Mouse (Mus musculus) forelimb bud, embryonic 11.5 days (tissue): ENCODE data around the gene Caskin1.

Experiments
- DNase-seq: peaks from one replicate; pipeline ENCODE4 v3.0.0-alpha.2; 2012; ENCODE audit warnings: low read depth, low spot score

The Caskin1 gene

DNA sequence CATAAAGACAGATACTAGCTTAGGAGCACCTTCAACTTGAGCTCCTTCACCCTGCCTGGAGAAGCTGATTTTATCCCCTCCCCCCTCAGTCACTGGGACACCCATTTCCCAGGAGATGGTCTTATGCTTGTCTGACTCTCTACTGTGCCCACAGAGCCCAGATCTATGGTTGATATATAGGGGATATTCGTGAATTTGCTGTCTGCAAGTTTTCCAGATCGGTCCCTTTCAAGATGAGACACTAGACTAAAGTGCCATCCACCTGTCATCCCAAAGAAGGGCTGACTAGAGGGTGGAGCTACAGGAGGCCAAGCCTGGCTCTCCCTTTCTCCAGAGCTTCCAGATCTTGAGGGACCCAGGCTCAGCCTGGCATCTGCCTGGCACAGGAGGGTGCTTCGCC, 42.7 kb downstream of the Caskin1 start:
- DNase-seq = no peak

DNA sequence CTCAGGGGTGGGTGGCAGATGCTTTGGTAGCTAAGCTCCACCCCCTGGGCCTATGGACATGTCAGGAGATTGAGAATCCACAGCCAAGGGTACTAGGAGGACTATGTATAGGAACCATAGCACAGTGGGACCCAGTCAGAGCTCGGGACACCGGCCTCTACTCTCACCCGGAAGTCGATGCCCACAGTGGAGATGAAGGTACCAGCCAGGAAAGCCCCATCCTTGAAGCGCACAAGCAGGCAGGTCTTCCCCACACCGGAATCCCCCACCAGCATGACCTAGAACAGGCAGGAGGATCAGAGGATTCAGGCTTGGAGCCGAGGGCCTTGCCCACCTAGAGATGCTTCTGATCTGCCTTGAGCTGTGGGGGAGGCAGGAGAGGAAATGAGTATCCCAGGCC, 43.6 kb downstream of the Caskin1 start:
- DNase-seq = no peak

DNA sequence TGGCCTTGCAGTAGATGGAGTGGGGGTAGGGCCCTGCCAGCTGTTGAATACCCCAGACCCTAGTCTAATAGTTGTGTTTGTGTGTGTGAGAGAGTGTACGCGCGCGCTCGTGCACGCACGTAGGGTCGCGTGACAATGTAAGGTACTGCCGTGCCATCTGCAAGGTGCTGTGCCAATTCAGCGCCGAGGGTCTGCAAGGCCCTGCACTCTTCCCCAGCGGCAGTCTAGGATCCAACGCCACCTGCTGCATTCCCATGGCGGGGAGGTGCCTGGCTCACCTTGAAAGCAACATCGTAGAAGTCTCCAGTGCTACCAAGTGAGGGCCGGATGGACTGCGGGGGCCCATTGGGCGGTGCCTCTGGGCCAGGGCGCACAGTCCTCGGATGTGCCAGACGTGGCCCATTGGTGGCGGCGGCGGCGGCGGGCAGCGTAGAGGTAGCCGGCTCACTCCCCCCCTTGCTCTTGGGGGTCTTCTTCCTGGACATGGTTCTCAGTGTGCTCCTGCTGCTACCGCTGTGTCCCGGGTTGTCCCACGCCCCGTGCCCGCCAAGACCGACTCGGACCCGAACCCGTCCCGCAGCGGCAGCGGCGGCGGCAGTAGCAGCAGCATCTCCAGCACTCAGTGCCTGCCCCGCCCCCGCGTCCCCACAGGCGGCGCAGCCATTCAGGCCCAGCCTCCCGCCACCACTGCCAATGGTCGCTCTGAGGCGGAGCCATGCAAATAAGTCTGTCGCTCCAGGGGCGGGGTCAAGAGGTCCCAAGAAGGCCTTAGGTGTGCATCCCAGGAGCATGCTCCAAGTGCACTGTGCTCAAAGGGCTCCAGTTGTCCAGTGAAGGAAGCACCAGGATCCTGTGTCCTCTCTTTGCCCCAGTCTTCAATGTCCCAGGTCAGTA, 44.9 kb downstream of the Caskin1 start:
- peak; percentile 77 for DNase-seq

DNA sequence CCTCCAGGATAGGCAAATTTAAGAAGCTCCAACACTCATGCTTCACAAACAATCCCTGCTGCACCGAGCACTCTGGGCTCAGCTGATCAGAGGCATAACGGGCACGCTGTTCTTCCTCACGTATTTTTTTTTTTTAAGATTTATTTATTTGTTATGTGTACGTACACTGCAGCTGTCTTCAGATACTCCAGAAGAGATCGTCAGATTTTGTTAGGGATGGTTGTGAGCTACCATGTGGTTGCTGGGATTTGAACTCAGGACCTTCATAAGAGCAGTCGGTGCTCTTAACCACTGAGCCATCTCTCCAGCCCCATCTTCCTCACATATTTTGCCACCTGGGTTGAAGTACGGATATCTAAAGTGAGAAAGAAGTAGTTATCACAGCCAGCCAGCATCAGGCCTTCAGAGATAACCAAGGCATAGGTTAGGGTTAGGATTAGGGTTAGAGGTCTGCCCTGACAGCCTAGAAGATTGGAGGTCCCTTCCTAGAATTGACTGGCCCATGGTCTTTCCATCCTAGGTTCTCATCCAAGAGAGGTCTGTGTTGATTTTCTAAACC, 45.8 kb downstream of the Caskin1 start, which contains the start of gene Rab26:
Rab26 (minus strand) TSS at position 51 of the 559 bp plus-strand sequence.
- DNase-seq = no peak

DNA sequence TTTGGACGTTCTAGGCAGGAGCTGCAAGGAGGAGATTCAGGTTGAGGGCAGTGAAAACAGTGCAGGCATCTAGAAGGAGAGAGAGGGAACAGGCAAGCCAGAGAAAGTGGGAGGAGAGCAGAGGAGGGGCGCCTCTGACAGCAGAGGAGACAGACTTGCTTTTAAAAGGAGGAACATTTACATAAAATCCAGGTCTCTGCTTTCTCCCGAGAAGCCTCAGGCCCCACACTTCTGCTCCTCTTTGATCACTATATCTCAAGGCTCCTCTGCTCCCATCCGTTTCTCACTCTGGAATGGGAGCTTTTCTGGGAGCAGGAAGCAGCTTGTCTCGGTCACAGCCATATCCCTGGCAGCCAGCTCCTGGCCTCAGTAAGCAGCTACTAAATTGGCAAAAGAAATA, 46.9 kb downstream of the Caskin1 start:
- no peak for DNase-seq

DNA sequence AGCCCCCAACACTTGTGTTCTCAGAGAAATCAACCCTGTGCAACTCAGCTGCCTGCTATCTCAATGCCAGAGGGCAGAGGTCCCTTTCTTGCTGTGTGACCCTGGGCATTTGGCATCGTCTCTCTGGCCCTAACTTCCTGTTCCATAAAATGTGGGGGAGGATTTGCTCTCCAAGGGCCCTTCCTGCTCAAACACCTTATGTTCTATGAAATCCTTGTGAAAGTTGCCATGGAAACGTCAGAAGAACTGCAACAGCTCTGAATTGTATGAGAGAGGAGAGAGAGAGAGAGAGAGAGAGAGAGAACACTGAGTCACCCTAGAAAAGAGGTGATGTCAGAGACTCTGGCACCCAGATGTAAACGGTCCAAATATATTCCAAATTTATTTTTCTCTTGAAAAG, 49.1 kb downstream of the Caskin1 start:
- no peak for DNase-seq

DNA sequence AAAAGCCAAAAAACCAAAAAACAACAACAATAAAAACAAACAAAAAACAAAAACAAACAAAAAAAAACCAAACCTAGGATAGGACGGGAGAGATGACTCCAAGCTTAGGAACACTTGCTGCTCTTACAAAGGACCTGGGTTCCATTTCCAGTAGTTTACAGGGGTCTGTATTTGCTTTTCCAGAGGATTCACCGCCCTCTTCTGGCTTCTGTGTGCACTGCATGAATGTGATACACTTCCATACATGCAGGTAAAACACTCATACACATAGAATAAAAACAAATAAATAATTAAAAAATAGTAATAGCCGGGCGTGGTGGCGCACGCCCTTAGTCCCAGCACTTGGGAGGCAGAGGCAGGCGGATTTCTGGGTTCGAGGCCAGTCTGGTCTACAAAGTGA, 50.5 kb downstream of the Caskin1 start:
- peak; percentile 49 for DNase-seq

DNA sequence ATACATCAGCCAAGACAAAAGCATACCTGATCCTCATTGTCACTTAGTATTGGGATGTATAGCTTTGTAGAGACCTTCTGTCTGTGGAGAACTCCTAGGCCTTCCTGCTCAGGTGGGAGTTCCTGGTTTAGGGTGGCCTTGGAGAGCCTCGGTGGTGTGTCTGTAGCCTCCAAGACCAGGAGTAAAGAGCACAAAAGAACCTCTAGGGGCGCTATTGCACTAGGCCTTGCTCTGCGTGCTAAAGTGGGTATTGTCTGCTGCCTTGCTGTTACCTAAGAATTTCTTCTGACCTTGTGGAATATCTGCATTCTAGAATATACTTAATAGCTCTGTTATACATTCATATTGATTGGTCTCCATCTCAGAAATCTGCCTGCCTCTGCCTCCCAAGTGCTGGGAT, 52.0 kb downstream of the Caskin1 start:
- no peak for DNase-seq

DNA sequence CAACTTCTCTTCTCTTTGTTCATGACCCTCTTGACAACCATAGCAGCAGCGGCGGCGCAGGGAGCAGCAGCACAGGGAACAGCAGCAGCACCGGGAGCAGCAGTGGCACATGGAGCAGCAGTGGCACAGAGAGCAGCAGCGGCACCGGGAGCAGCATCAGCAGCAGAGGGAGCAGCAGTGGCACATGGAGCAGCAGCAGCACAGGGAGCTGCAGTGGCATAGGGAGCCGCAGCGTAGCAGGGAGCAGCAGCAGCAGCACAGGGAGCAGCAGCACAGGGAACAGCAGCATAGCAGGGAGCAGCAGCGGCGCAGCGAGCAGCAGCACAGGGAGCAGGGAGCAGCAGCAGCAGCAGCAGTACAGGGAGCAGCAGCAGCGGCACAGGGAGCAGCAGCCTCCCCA, 56.2 kb downstream of the Caskin1 start:
- DNase-seq = no peak

DNA sequence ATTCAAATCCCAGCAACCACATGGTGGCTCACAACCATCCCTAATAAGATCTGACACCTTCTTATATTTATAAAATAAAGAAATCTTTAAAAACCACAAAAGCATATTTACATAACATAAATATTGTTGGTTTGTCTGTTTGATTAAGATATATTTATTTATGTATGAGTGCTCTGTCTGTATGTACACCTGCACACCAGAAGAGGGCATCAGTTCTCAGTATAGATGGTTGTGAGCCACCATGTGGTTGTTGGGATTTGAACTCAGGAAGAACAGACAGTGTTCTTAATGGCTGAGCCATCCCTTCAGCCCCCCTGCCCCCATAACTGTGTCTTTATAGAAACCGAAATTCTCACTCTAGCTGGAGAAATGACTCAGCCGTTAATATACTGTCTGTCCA, 56.8 kb downstream of the Caskin1 start:
- DNase-seq = no peak

DNA sequence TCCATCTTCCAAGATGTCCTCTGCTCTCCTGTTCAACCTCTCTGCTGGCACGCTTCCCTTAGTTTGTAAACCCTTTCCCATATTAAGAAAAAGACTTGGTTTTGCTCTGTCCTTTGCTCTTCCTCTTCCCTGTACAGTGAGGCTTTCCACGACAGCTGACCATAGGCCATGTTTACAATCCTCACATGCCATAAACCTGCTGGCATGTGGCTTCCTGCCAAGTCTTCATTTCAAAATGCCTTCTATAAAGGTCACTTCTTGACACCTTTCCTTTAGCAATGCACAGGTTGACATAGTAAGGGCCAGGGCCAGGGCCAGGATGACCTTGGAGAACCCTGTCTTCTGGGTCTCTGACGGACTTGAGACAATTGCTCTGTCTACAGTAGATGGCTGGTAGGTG, 57.8 kb downstream of the Caskin1 start:
- no peak for DNase-seq

DNA sequence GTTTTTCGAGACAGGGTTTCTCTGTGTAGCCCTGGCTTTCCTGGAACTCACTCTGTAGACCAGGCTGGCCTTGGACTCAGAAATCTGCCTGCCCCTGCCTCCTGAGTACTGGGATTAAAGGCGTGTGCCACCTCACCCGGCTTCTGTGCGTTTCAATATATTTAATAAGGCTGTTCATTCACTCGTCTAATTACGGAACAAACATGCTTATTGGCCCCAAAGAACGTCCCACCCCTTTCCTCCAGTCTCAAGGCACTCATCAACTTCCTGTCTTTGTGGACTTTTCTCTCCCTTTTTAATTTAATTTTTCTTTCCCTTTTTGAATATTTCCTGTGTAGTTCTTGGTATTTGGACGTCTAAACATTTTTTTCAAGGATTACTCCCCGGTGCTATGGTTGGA, 60.0 kb downstream of the Caskin1 start:
- no peak for DNase-seq

DNA sequence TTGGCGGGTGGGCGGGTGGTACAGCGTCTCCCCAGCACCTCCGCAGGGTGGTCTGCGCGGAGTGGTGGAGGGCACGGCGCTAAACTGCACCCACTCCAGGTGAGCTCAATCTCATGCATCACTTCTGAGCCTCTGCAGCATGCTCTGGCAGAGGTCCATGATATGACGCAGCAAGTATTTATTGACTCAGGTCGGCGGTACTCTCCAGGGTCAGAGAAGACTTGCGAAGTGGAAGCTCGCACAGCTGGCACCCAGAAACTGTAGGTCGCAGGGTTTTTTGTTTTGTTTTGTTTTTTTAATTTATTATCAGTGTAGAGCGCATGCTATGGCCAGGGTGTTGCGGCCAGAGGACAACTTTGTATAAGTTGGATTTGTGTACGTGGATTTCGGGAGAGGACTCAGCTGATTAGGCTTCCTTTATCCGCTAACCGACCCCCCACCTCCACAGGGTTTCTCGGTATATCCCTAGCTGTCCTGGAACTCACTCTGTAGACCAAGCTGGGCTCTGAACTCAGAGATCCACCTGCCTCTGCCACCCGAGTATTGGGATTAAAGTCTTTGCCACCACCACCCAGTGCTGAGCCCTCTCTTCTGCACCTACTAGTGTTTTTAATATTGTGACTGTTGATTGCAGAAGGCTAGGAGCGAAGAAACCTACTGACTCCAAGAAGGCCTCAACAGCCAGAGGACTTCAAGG, 60.7 kb downstream of the Caskin1 start:
- DNase-seq = no peak

DNA sequence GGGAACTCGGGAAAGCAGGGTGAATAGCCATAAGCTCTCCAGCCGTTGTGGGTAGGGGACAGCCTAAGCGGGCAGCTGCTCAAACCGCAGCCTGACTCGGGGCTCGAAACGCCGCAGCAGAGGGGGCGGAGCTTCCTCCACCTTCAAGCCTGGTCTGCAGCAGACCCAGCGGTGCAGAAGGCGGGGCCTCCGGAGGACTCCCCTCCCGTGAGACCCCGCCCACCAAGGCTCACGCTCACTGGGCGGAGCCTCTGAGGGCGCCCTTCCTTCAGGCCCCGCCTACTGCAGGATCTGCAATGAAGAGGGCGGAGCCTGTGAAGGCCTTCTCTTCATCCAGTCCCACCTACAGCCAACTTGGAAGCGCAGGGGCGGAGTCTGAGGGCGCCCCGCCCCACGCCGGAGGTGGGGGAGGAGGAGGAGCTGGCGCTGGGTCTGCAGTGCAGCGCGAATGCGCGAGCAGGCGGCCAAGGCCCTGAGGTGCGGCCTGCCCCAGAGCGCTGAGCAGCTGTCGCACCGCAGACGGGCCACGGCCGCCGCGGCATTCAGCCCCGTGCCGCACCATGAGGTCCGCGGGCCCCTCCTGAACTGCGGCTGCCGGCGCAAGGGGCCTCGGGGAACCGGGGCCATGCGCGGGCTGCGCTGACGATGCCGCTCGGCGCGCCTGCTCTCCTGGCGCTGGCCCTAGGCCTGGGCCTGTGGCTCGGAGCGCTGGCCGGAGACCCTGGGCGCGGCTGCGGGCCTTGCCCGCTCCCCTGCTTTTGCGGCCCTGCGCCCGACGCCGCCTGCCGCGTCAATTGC, 61.4 kb downstream of the Caskin1 start, which contains the start of gene Pkd1:
Pkd1 (plus strand) TSS at position 217 of the 798 bp plus-strand sequence.
- DNase-seq = peak; percentile 100

DNA sequence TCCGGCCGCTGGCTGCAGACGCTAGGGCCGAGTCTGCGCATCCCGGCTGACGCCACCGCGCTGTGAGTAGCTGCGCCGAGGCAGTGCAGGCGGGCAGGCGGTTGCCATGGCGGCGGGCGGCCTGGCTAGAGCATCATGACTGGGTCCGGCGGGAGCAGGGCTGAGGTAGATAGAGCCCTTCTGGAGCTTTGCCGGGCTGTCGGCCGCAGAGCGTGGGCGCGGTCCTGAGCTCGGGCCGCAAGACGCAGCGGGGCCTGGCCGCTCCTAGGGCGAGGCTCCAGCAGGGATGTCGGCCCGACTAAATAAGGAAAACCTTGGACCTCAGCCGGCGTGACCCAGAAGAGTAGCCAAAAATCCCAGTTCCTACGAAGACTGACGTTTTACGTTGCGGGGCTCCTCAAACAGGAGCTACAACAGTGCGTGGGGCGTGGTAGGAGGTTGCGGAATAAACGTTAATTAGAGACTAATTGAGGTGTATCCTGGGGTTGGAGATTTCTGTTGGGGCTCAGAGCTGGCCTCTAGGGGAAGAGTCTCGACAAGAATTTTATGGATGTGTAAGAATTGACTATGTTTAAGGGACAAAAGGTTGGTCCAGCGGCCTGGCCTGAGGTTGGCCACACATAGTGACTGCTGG, 62.1 kb downstream of the Caskin1 start:
- DNase-seq = peak; percentile 56

DNA sequence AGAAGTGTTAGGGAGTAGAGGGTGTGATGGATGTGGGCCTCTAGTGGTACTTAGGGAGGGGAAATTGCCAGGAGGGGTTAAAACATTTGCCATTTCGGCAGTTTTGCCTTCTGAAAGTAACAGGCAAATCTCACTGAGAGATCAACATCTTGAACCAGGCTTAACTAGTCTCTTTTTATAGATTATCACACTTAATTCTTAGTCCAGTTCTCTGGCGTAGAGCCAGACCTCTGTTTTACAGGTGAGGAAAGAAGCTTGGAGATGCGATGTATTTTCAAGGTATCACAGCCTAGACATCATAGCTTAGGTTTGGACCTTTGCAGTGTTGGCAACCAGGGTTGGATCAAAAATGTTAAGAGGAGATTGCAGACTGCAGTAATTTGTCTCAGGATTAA, 62.6 kb downstream of the Caskin1 start:
- no peak for DNase-seq

DNA sequence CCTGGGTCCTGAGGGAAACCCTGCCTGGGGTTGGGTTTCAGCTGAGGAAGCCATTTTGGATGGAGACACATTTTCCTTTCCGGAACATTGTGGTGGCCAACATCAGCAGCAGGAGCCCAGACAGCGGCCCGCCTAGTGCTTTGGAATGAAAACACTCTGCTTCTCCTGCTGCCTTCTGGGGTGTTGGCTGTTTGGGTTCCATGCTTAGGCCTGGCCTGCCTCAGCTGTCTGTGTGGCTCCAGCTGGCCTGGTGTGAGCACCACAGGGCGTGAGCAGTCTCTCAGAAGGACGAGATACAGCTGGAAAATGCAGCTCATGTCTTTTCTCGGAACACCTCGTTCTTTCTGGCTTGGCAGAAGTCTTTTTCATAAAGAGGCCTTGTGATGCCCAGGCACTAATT, 68.7 kb downstream of the Caskin1 start:
- DNase-seq = no peak
